Mouse (Mus musculus) neural tube, embryonic 15.5 days (tissue): ENCODE results near the gene Got2. TPM values are rescaled to one million over a fixed set of nuclear protein-coding genes. Genes with fewer than 3 reads are reported as not detected.
"Not testable (repeated sequence)": the region's sequence is repeated elsewhere in the genome, so short reads cannot be mapped to it uniquely, and the experiment has no call there.

Source experiments
- ATAC-seq: fragments of 200-750 bp; cut with Nextera tagmentation; 2 replicates; pipeline ENCODE4 v1.8.0; 2017; ENCODE audit warnings: mild to moderate bottlenecking, moderate TSS enrichment, moderate library complexity; ENCODE audit not compliant: low FRiP score
- H3K27ac ChIP-seq: fragments of 300-500 bp; sonication (generic); replicated peaks from 2 replicates; pipeline ENCODE4 v1.5.1; 2015; ENCODE audit warnings: mild to moderate bottlenecking, inconsistent platforms
- H3K27me3 ChIP-seq: fragments of 300-500 bp; sonication (generic); replicated peaks from 2 replicates; pipeline ENCODE4 v1.6.1; 2015; ENCODE audit warnings: inconsistent platforms
- H3K36me3 ChIP-seq: fragments of 300-500 bp; sonication (generic); 2 replicates; pipeline ENCODE4 v1.6.1; 2015; ENCODE audit warnings: inconsistent platforms
- H3K4me1 ChIP-seq: fragments of 300-500 bp; sonication (generic); 2 replicates; pipeline ENCODE4 v1.6.1; 2015; ENCODE audit warnings: inconsistent platforms
- H3K4me2 ChIP-seq: fragments of 300-500 bp; sonication (generic); 2 replicates; pipeline ENCODE4 v1.6.1; 2015; ENCODE audit warnings: inconsistent platforms, mild to moderate bottlenecking, moderate library complexity
- H3K4me3 ChIP-seq: fragments of 300-500 bp; sonication (generic); replicated peaks from 2 replicates; pipeline ENCODE4 v1.5.1; 2015; ENCODE audit warnings: mild to moderate bottlenecking, inconsistent platforms
- H3K9ac ChIP-seq: fragments of 300-500 bp; sonication (generic); replicated peaks from 2 replicates; pipeline ENCODE4 v1.6.1; 2015; ENCODE audit warnings: mild to moderate bottlenecking, inconsistent platforms
- H3K9me3 ChIP-seq: fragments of 300-500 bp; sonication (generic); replicated peaks from 2 replicates; pipeline ENCODE4 v1.6.1; 2016; ENCODE audit warnings: inconsistent platforms
- WGBS: fragments of 180-500 bp; shearing (Covaris S2); methylation state at CpG from one replicate; pipeline ENCODE4 v1.1.7; 2015; ENCODE audit warnings: mixed read lengths; 5-methylcytosine and 5-hydroxymethylcytosine counted together
- polyA plus RNA-seq: library from polyadenylated mRNA; unstranded; fragments of >200 nt; fragmentation: Nextera tagmentation; extraction: Ambion mirVana; gene quantifications from 2 replicates; pipeline ENCODE4 v1.2.1, GENCODE M21; 2015

Got2 gene
- polyA plus RNA-seq, 1 experiment from 2014 or later, result 242 TPM

- Histone ChIP-seq H3K27me3 (no peaks in the 10 kb centered on the region), H3K4me1 (peaks cover 21% of the 10 kb centered on the region), H3K4me3 (peak overlapping the region; percentile 100), H3K9me3 (no peaks in the 10 kb centered on the region), H3K4me2 (peak overlapping the region; percentile 78), H3K36me3 (no peaks in the 10 kb centered on the region), H3K9ac (peak overlapping the region; percentile 75), H3K27ac (peak overlapping the region; percentile 85)
- ATAC-seq, result no peak
- 63% methylated on average over 17 of the region's 17 CpGs for WGBS
These were observed 1.4 kb downstream of the Got2 start for GRCm38 (mm10) chr8:95886647-95887577.

- ATAC-seq, result no peak
- Histone ChIP-seq H3K4me3 (no peak overlapping the region), H3K36me3 (no peaks in the 10 kb centered on the region), H3K4me1 (peaks cover 21% of the 10 kb centered on the region), H3K27ac (no peak overlapping the region), H3K4me2 (0 out of 2 replicates have a peak overlapping the region, but pooled peaks have one; percentile 4), H3K9me3 (no peaks in the 10 kb centered on the region), H3K9ac (no peak overlapping the region), H3K27me3 (no peaks in the 10 kb centered on the region)
- 86% methylated on average over 5 of the region's 5 CpGs for WGBS
These were observed 2.4 kb downstream of the Got2 start for GRCm38 (mm10) chr8:95885966-95886365.

- H3K9me3 ChIP-seq, result no peaks in the 10 kb centered on the region
- H3K4me1 ChIP-seq, result peaks cover 21% of the 10 kb centered on the region
- no peak overlapping the region for H3K27ac ChIP-seq
- 0 out of 2 replicates have a peak overlapping the region, but pooled peaks have one; percentile 4 for H3K4me2 ChIP-seq
- H3K4me3 ChIP-seq, result no peak overlapping the region
- 79% methylated on average over 5 of the region's 5 CpGs for WGBS
- H3K9ac ChIP-seq, result no peak overlapping the region
- no peaks in the 10 kb centered on the region for H3K36me3 ChIP-seq
- ATAC-seq, result no peak
- H3K27me3 ChIP-seq, result no peaks in the 10 kb centered on the region
These were observed 3.0 kb downstream of the Got2 start for GRCm38 (mm10) chr8:95885271-95885841.

- H3K4me2 ChIP-seq, result no peak overlapping the region
These were observed 3.9 kb downstream of the Got2 start for GRCm38 (mm10) chr8:95884491-95884890.

GRCm38 (mm10) chr8:95882191-95882590 lies 6.2 kb downstream of the Got2 start:
- H3K4me2 ChIP-seq, result no peak overlapping the region
- no peaks in the 10 kb centered on the region for H3K27me3 ChIP-seq
- no peak overlapping the region for H3K27ac ChIP-seq
- no peaks in the 10 kb centered on the region for H3K9me3 ChIP-seq
- peaks cover 3% of the 10 kb centered on the region for H3K36me3 ChIP-seq
- ATAC-seq, result no peak
- H3K9ac ChIP-seq, result no peak overlapping the region
- H3K4me1 ChIP-seq, result peaks cover 34% of the 10 kb centered on the region
- WGBS, result 89% methylated on average over 9 of the region's 9 CpGs
- no peak overlapping the region for H3K4me3 ChIP-seq

More at GRCm38 (mm10) chr8:95884491-95884890, 3.9 kb downstream of the Got2 start:
- no peaks in the 10 kb centered on the region for H3K27me3 ChIP-seq
- peaks cover 21% of the 10 kb centered on the region for H3K4me1 ChIP-seq
- no peaks in the 10 kb centered on the region for H3K9me3 ChIP-seq
- no peak for ATAC-seq
- WGBS, result 70% methylated on average over 12 of the region's 12 CpGs
- H3K4me3 ChIP-seq, result no peak overlapping the region
- H3K9ac ChIP-seq, result no peak overlapping the region
- H3K36me3 ChIP-seq, result no peaks in the 10 kb centered on the region
- H3K27ac ChIP-seq, result no peak overlapping the region

- ATAC-seq, result no peak
- H3K27ac ChIP-seq, result no peak overlapping the region
- no peaks in the 10 kb centered on the region for H3K27me3 ChIP-seq
- no peak overlapping the region for H3K4me3 ChIP-seq
- no peak overlapping the region for H3K9ac ChIP-seq
- no peak overlapping the region for H3K4me2 ChIP-seq
- H3K4me1 ChIP-seq, result peaks cover 28% of the 10 kb centered on the region
- peaks cover 9% of the 10 kb centered on the region for H3K36me3 ChIP-seq
- WGBS, result 89% methylated on average over 3 of the region's 3 CpGs
- H3K9me3 ChIP-seq, result no peaks in the 10 kb centered on the region
These were observed 6.8 kb downstream of the Got2 start for GRCm38 (mm10) chr8:95881576-95881975.

GRCm38 (mm10) chr8:95879823-95880222 lies 8.5 kb downstream of the Got2 start:
- no peak overlapping the region for H3K4me2 ChIP-seq
- H3K36me3 ChIP-seq, result peaks cover 23% of the 10 kb centered on the region
- H3K27ac ChIP-seq, result no peak overlapping the region
- H3K4me1 ChIP-seq, result peaks cover 16% of the 10 kb centered on the region
- no peak overlapping the region for H3K4me3 ChIP-seq
- no peak for ATAC-seq
- WGBS, result 94% methylated on average over 4 of the region's 4 CpGs
- no peaks in the 10 kb centered on the region for H3K9me3 ChIP-seq
- no peak overlapping the region for H3K9ac ChIP-seq
- no peaks in the 10 kb centered on the region for H3K27me3 ChIP-seq

- H3K9ac ChIP-seq, result 0 out of 2 replicates have a peak overlapping the region, but pooled peaks have one; percentile 11
- no peaks in the 10 kb centered on the region for H3K9me3 ChIP-seq
- peak overlapping the region; percentile 60 for H3K27ac ChIP-seq
- H3K27me3 ChIP-seq, result no peaks in the 10 kb centered on the region
- 20% methylated on average over 12 of the region's 12 CpGs for WGBS
- ATAC-seq, result peak; percentile 38
- H3K36me3 ChIP-seq, result peaks cover 36% of the 10 kb centered on the region
- peak overlapping the region; percentile 23 for H3K4me3 ChIP-seq
- peaks cover 16% of the 10 kb centered on the region for H3K4me1 ChIP-seq
- H3K4me2 ChIP-seq, result peak overlapping the region; percentile 50
These were observed 10.0 kb downstream of the Got2 start for GRCm38 (mm10) chr8:95878176-95878962.

- Histone ChIP-seq H3K9ac (no peak overlapping the region), H3K27me3 (no peaks in the 10 kb centered on the region), H3K4me3 (no peak overlapping the region), H3K27ac (no peak overlapping the region), H3K4me1 (peaks cover 16% of the 10 kb centered on the region), H3K36me3 (peaks cover 66% of the 10 kb centered on the region), H3K9me3 (no peaks in the 10 kb centered on the region), H3K4me2 (no peak overlapping the region)
- WGBS, result 96% methylated on average over 7 of the region's 7 CpGs
- no peak for ATAC-seq
These were observed 13.1 kb downstream of the Got2 start for GRCm38 (mm10) chr8:95875270-95875669.

- Histone ChIP-seq H3K4me1 (no peaks in the 10 kb centered on the region), H3K27me3 (no peaks in the 10 kb centered on the region), H3K27ac (no peak overlapping the region), H3K4me3 (no peak overlapping the region), H3K9me3 (no peaks in the 10 kb centered on the region), H3K9ac (no peak overlapping the region), H3K36me3 (peaks cover 93% of the 10 kb centered on the region), H3K4me2 (no peak overlapping the region)
- WGBS, result 94% methylated on average over 16 of the region's 16 CpGs
- no peak for ATAC-seq
These were observed 16.7 kb downstream of the Got2 start for GRCm38 (mm10) chr8:95871690-95872089.

- not testable (repeated sequence) for H3K9ac ChIP-seq, H3K27ac ChIP-seq, H3K27me3 ChIP-seq, H3K4me3 ChIP-seq, H3K4me2 ChIP-seq, H3K9me3 ChIP-seq, ATAC-seq, H3K4me1 ChIP-seq
- peaks cover 47% of the 10 kb centered on the region for H3K36me3 ChIP-seq
- WGBS, result 98% methylated on average over 18 of the region's 18 CpGs
These were observed 23.5 kb downstream of the Got2 start for GRCm38 (mm10) chr8:95864851-95865250.
